Mouse (Mus musculus) heart, adult 2 months (tissue): Measurements from ENCODE around the gene Ano2.

Source experiments
- CTCF ChIP-seq: fragments of 200-600 bp; IDR thresholded peaks from 2 replicates; pipeline ENCODE4 v1.8.1; 2022; ENCODE audit warnings: antibody characterized with exemption, mild to moderate bottlenecking, moderate library complexity
- EP300 ChIP-seq: fragments of 200-500 bp; IDR thresholded peaks from 2 replicates; pipeline ENCODE4 v1.6.1; 2011; ENCODE audit warnings: low read depth, low read length, control low read depth; ENCODE audit not compliant: insufficient read depth
- POLR2A ChIP-seq: fragments of 200-500 bp; IDR thresholded peaks from 2 replicates; pipeline ENCODE4 v1.6.1; 2011; ENCODE audit warnings: mild to moderate bottlenecking, low read depth, low read length, control low read depth; ENCODE audit not compliant: insufficient read depth

DNA sequence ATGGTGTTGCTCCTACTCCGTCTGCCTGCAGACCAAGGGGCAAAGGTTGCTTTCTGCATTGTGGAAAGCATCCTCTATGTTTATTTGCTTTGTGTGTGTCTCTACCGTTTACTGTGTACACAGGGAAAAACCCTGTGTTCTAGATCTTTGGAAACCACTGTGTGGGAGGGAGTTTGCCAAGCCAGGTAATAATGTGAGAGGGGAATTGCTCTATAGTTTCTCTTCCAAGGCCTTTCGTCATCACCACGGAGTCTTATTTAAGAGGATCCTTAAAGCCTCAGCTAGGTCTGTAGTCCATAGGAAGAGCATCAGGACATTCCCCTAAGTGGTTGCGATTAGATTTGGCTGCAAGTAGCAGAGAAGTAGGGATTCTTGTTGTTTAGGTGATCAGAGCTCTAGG, 32.3 kb upstream of the Ano2 start:
- no peak for TF ChIP-seq CTCF
- no peak for TF ChIP-seq EP300
- no peak for TF ChIP-seq POLR2A
